Mouse (Mus musculus) lung, postnatal 0 days (tissue): Measurements from ENCODE around the gene Cpne4. TPM values are rescaled to one million over a fixed set of nuclear protein-coding genes. Genes with fewer than 3 reads are reported as not detected.

ENCODE experiments used
- ATAC-seq: fragments of 200-750 bp; cut with Nextera tagmentation; 2 replicates; pipeline ENCODE4 v1.8.0; 2017; ENCODE audit warnings: moderate library complexity
- DNase-seq: peaks from one replicate; pipeline ENCODE4 v3.0.0-alpha.2; 2016; ENCODE audit warnings: low spot score
- H3K27ac ChIP-seq: fragments of 300-500 bp; sonication (generic); 2 replicates; pipeline ENCODE4 v1.5.1; 2014; ENCODE audit warnings: antibody characterized with exemption, mild to moderate bottlenecking, low read length, mixed read lengths
- H3K27me3 ChIP-seq: fragments of 300-500 bp; sonication (generic); replicated peaks from 2 replicates; pipeline ENCODE4 v1.6.1; 2014; ENCODE audit warnings: low read length, mixed read lengths; ENCODE audit not compliant: insufficient read depth
- H3K36me3 ChIP-seq: fragments of 300-500 bp; sonication (generic); 2 replicates; pipeline ENCODE4 v1.6.1; 2014; ENCODE audit warnings: low read length, mixed read lengths; ENCODE audit not compliant: insufficient read depth
- H3K4me1 ChIP-seq: fragments of 300-500 bp; sonication (generic); 2 replicates; pipeline ENCODE4 v1.6.1; 2014; ENCODE audit warnings: antibody characterized with exemption, low read depth, low read length, mixed read lengths; ENCODE audit not compliant: insufficient read depth
- H3K4me2 ChIP-seq: fragments of 300-500 bp; sonication (generic); replicated peaks from 2 replicates; pipeline ENCODE4 v1.6.1; 2014; ENCODE audit warnings: low read depth, mild to moderate bottlenecking, low read length, moderate library complexity, mixed read lengths
- H3K4me3 ChIP-seq: fragments of 300-500 bp; sonication (generic); 2 replicates; pipeline ENCODE4 v1.5.1; 2014; ENCODE audit warnings: low read depth, low read length
- H3K9ac ChIP-seq: fragments of 300-500 bp; sonication (generic); replicated peaks from 2 replicates; pipeline ENCODE4 v1.6.1; 2014; ENCODE audit warnings: low read depth, mild to moderate bottlenecking
- H3K9me3 ChIP-seq: fragments of 300-500 bp; sonication (generic); 2 replicates; pipeline ENCODE4 v1.6.1; 2016; ENCODE audit warnings: low read length, mixed read lengths
- CTCF ChIP-seq: IDR thresholded peaks from 2 replicates; pipeline ENCODE4 v1.5.1; 2016; ENCODE audit warnings: antibody characterized with exemption, mild to moderate bottlenecking
- EP300 ChIP-seq: IDR thresholded peaks from 2 replicates; pipeline ENCODE4 v1.6.1; 2016; ENCODE audit warnings: antibody characterized with exemption, mild to moderate bottlenecking, control low read depth
- WGBS: fragments of 180-500 bp; shearing (Covaris S2); extraction: QIAGEN DNeasy Blood & Tissue Kit; methylation state at CpG from one replicate; pipeline ENCODE4 v1.1.7; 2014; 5-methylcytosine and 5-hydroxymethylcytosine counted together
- polyA plus RNA-seq: library from polyadenylated mRNA; unstranded; fragments of >200 nt; fragmentation: Nextera tagmentation; extraction: Ambion mirVana; gene quantifications from 2 replicates; pipeline ENCODE4 v1.2.1, GENCODE M21; 2015

Gene Cpne4
- polyA plus RNA-seq, 1 experiment from 2014 or later: 0.16 TPM

DNA sequence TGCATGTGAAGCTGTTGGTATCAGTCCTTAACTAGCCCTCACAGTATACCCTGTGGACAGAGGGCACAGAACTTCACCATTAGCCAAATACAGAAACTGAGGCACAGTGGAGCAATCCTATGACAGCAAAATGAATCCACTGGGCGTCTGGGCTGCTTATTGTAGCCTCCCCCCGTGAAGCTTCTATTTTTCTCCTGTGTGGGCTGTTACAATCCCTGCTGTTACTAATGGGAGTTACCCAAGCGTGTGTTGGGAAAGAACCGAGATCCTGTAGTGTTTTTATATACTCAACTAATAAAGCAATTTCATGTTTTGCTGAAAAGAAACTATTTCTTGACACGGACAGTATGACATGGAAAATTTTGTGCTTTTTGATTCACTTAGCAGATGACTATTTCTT, 230.7 kb downstream of the Cpne4 start:
- 69% methylated on average over 5 of the region's 5 CpGs for WGBS
- Histone ChIP-seq H3K27me3 (no peaks in the 10 kb centered on the region), H3K4me3 (no peak overlapping the region), H3K4me1 (no peaks in the 10 kb centered on the region), H3K36me3 (no peaks in the 10 kb centered on the region), H3K9ac (no peak overlapping the region), H3K9me3 (no peaks in the 10 kb centered on the region), H3K4me2 (no peak overlapping the region), H3K27ac (no peak overlapping the region)
- no peak for ATAC-seq
- TF ChIP-seq CTCF (no peak), EP300 (no peak)
- DNase-seq: no peak

DNA sequence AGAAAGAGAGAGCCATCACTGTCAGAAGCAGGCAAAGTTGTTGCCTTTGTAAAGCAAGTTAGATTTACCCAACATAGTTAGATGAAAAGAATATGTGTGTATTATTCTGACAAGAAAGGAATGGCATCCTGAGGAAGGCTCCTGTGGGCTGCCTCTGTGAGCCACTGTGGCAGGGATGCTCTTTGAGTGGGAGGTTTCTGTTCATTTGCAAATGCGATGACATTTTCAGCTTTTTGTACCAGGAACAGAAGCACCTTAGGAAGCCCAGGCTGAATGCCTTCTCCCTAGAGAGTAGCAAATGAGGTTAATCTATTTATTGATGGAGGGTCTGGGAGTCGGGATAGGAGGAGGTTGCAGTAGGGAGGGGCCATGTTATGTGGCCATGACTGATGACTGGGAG, 249.5 kb downstream of the Cpne4 start:
- Histone ChIP-seq H3K4me3 (no peak overlapping the region), H3K9ac (no peak overlapping the region), H3K9me3 (no peaks in the 10 kb centered on the region), H3K27me3 (no peaks in the 10 kb centered on the region), H3K4me2 (no peak overlapping the region), H3K4me1 (no peaks in the 10 kb centered on the region), H3K36me3 (no peaks in the 10 kb centered on the region), H3K27ac (no peak overlapping the region)
- ATAC-seq (no peak), DNase-seq (no peak)
- 32% methylated on average over 2 of the region's 2 CpGs for WGBS
- TF ChIP-seq EP300 (no peak), CTCF (no peak)

DNA sequence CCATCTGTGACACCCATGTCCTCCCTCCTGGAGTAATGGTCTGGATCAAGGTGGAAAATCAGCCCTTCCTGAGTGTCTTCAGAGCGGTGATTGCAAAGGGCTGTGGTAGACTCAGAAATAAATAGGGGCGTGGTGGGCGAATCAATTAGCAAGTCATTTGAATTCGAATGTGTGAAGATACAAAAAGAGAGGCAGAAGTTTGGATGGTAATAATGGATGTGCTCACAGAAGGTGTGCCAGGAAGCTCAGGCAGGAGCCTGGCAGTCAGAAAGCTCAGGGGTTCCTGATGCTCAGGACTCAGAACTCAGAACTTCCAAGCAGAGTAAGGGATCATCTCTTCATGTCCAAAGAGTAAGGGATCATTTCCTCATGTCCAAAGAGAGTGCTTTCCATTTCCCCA, 257.7 kb downstream of the Cpne4 start:
- no peaks in the 10 kb centered on the region for H3K9me3 ChIP-seq
- H3K9ac ChIP-seq: no peak overlapping the region
- TF ChIP-seq EP300: no peak
- no peak for TF ChIP-seq CTCF
- H3K27ac ChIP-seq: no peak overlapping the region
- no peak overlapping the region for H3K4me2 ChIP-seq
- 77% methylated on average over 4 of the region's 4 CpGs for WGBS
- H3K36me3 ChIP-seq: no peaks in the 10 kb centered on the region
- ATAC-seq: no peak
- H3K4me1 ChIP-seq: no peaks in the 10 kb centered on the region
- H3K27me3 ChIP-seq: no peaks in the 10 kb centered on the region
- no peak overlapping the region for H3K4me3 ChIP-seq
- DNase-seq: no peak

DNA sequence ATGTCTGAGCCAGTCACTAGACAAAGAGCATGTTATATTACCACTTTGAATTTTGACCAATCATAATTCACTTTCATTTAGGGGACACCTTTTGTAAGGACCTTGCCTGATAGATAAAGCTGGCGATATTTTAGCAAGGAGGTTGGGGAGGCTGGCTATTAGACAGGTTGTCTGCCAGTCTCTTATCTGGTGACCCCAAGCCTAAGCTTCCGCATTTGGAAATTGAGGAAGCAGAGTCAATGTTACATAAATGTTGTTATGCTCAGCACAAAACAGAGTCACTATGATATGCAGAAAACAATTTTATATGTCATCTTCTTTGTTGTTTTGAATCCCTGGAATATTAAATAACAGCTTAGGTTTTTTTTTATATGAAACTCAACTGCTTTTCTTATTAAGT, 267.6 kb downstream of the Cpne4 start:
- WGBS: 71% methylated on average over 2 of the region's 2 CpGs
- no peaks in the 10 kb centered on the region for H3K9me3 ChIP-seq
- no peak overlapping the region for H3K4me2 ChIP-seq
- TF ChIP-seq CTCF (no peak), EP300 (no peak)
- DNase-seq (no peak), ATAC-seq (no peak)
- no peaks in the 10 kb centered on the region for H3K4me1 ChIP-seq
- no peak overlapping the region for H3K27ac ChIP-seq
- H3K27me3 ChIP-seq: no peaks in the 10 kb centered on the region
- H3K36me3 ChIP-seq: no peaks in the 10 kb centered on the region
- H3K4me3 ChIP-seq: no peak overlapping the region
- no peak overlapping the region for H3K9ac ChIP-seq

DNA sequence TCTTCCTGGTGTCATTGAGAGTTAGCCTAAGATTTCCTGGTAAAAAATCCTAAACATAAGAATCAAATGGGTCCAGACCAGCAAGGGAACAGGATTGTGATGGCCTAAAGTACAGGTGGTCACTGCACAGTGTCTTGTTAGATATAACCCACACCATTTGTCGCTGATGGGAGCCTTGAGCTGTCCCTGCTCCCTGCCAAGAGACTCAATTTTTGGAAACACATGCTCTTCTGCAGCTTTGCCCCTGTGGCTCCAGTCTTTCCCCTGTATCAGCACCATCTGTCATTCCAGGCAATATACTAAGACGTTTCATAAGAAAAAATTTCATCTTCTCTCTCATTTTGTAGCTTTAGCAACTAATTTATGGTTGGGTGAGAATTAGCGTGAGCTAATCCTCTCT, 281.6 kb downstream of the Cpne4 start:
- TF ChIP-seq EP300: no peak
- TF ChIP-seq CTCF: no peak
- Histone ChIP-seq H3K27ac (no peak overlapping the region), H3K36me3 (no peaks in the 10 kb centered on the region), H3K9ac (no peak overlapping the region), H3K4me3 (no peak overlapping the region), H3K4me2 (no peak overlapping the region), H3K9me3 (no peaks in the 10 kb centered on the region), H3K27me3 (no peaks in the 10 kb centered on the region), H3K4me1 (no peaks in the 10 kb centered on the region)
- ATAC-seq: no peak
- no peak for DNase-seq
- WGBS: 54% methylated on average over 3 of the region's 3 CpGs

DNA sequence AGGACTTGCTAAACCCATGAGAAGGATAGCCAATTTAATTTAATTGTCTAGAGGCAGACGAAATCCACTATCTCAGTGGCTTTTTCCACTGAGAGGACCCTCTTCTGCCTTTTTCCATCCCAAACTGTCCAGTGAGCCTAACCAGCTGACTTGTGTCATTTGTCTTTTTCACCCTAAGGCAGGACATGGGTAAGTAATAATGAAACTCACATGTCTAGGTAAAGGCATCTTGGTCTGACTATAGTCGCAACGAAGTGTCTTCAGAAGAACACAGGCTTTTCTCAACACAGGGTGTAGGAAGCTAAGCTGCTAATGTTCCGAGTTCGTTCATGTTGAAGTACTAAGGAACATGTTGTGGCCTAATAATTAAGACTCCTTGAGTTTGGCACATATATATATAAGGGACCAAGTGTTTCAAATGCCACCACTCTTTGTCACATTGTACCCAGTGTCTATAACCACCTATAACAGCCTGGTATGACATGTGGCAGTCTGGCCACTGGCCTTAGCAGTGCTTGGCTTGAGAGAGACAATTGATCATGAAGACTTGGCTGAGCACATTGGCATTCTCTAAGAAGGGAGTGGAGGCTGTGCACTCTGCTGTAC, 286.0 kb downstream of the Cpne4 start:
- H3K36me3 ChIP-seq: no peaks in the 10 kb centered on the region
- H3K4me3 ChIP-seq: no peak overlapping the region
- no peak overlapping the region for H3K4me2 ChIP-seq
- H3K9ac ChIP-seq: no peak overlapping the region
- no peaks in the 10 kb centered on the region for H3K9me3 ChIP-seq
- TF ChIP-seq EP300 (no peak), CTCF (no peak)
- no peaks in the 10 kb centered on the region for H3K27me3 ChIP-seq
- DNase-seq: no peak
- no peak for ATAC-seq
- no peak overlapping the region for H3K27ac ChIP-seq
- no peaks in the 10 kb centered on the region for H3K4me1 ChIP-seq
- WGBS: 89% methylated on average over 5 of the region's 5 CpGs

DNA sequence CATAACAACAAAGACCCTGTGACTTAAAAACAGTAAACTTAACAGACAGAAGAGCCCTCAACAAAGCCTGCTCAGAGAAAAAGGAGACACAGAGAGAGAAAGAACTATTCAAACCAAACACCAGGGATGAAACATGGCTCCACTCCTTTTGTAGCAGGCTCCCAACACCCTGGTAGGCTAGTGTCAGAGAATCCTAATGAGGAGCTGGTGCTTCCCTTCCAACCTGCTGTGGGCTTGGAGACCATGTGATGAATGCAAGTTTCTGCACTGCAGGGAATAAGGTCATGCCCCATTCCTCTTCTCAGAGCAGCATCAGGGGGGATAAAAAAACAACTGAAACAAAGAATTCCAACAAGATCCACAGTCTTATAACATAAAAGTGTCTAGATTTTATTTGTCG, 290.8 kb downstream of the Cpne4 start:
- no peak for DNase-seq
- TF ChIP-seq EP300: no peak
- no peak for TF ChIP-seq CTCF
- ATAC-seq: no peak
- Histone ChIP-seq H3K9ac (no peak overlapping the region), H3K4me1 (no peaks in the 10 kb centered on the region), H3K9me3 (no peaks in the 10 kb centered on the region), H3K27me3 (no peaks in the 10 kb centered on the region), H3K4me2 (no peak overlapping the region), H3K36me3 (no peaks in the 10 kb centered on the region), H3K27ac (no peak overlapping the region), H3K4me3 (no peak overlapping the region)
- 59% methylated on average over 1 of the region's 1 CpGs for WGBS
